Mouse (Mus musculus) megakaryocyte, embryonic 14.5 days (primary cell): ENCODE measurements around the gene Lrrtm4.

Experiments used
- FLI1 ChIP-seq: IDR thresholded peaks from 2 replicates; pipeline ENCODE4 v1.6.1; 2012; ENCODE audit warnings: low read length, inconsistent platforms, mixed read lengths
- GATA1 ChIP-seq: IDR thresholded peaks from 3 replicates; pipeline ENCODE4 v1.6.1; 2012; ENCODE audit warnings: mixed read lengths, low read length, inconsistent platforms, borderline replicate concordance

DNA sequence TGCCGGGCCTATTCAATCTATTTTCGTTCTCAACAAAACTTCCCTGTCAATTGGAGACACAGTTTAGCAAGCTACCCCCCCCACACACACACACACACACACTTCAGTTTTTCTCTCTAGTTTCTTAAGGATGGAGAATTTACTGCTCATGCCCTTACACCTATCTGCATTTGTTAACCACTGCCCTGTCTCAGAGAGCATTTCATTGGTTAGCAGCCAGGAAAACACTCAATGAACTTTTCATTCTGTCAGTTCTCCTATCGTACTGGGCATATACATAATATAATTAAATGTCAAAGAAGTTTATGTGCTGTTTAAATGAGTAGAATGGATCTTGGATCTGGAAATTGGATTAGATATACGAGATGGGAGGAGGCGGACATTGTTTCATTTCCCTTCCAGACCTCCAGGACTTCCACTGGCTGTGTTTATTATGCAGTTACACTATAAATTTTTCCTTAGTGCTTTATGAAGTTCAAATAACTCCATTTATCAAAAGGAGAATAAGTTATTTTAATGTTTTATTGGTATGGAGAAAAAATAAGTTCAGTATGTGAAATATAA lies 742.0 kb downstream of the Lrrtm4 start:
- no peak for TF ChIP-seq GATA1
- no peak for TF ChIP-seq FLI1
